Mouse (Mus musculus) cerebellum, adult 9-10 months (tissue): ENCODE measurements around the gene Lce1a1.

ENCODE experiments used
- DNase-seq: peaks from one replicate; pipeline ENCODE4 v3.0.0; 2022

Lce1a1 gene

GRCm38 (mm10) chr3:92648207-92648606 lies at the start of gene Lce1a1:
Gene Lce1a1 (minus strand): TSS chr3:92648307.
- DNase-seq, result no peak

GRCm38 (mm10) chr3:92694613-92695012 lies 46.5 kb upstream of the Lce1a1 start:
- no peak for DNase-seq

- no peak for DNase-seq
These were observed 43.6 kb upstream of the Lce1a1 start for GRCm38 (mm10) chr3:92691688-92692087.

GRCm38 (mm10) chr3:92689154-92689553 lies 41.0 kb upstream of the Lce1a1 start:
- peak; percentile 8 for DNase-seq

GRCm38 (mm10) chr3:92687110-92687509 lies 39.0 kb upstream of the Lce1a1 start, which contains the start of gene Lce1d:
Gene Lce1d (minus strand): TSS chr3:92687210.
- no peak for DNase-seq

- no peak for DNase-seq
These were observed 30.8 kb upstream of the Lce1a1 start, which contains the start of gene Lce1c for GRCm38 (mm10) chr3:92678947-92679346. Gene Lce1c (plus strand): TSS chr3:92679247.

GRCm38 (mm10) chr3:92670215-92670614 lies 22.1 kb upstream of the Lce1a1 start, which contains the start of gene Lce1a2:
Gene Lce1a2 (minus strand): TSS chr3:92670315.
- DNase-seq, result no peak

GRCm38 (mm10) chr3:92656826-92657225 lies 8.7 kb upstream of the Lce1a1 start, which contains the start of gene Lce1b:
Gene Lce1b (minus strand): TSS chr3:92656926.
- DNase-seq, result no peak

GRCm38 (mm10) chr3:92639854-92640253 lies 8.3 kb downstream of the Lce1a1 start:
- DNase-seq, result no peak

GRCm38 (mm10) chr3:92638653-92638991 lies 9.5 kb downstream of the Lce1a1 start:
- DNase-seq, result no peak

GRCm38 (mm10) chr3:92637745-92638652 lies 10.1 kb downstream of the Lce1a1 start:
- no peak for DNase-seq

- no peak for DNase-seq
These were observed 26.5 kb downstream of the Lce1a1 start, which contains the start of gene Lce6a for GRCm38 (mm10) chr3:92621560-92621959. Gene Lce6a (minus strand): TSS chr3:92621660.

GRCm38 (mm10) chr3:92609804-92610203 lies 38.3 kb downstream of the Lce1a1 start:
- DNase-seq, result no peak

- no peak for DNase-seq
These were observed 40.7 kb downstream of the Lce1a1 start, which contains the start of gene 2210017I01Rik for GRCm38 (mm10) chr3:92607392-92607791. Gene 2210017I01Rik (minus strand): TSS chr3:92607492.

- no peak for DNase-seq
These were observed 45.9 kb downstream of the Lce1a1 start for GRCm38 (mm10) chr3:92602169-92602568.

GRCm38 (mm10) chr3:92600456-92600855 lies 47.7 kb downstream of the Lce1a1 start:
- no peak for DNase-seq

GRCm38 (mm10) chr3:92599973-92600372 lies 48.1 kb downstream of the Lce1a1 start:
- DNase-seq, result no peak

GRCm38 (mm10) chr3:92598429-92598828 lies 49.7 kb downstream of the Lce1a1 start:
- no peak for DNase-seq
